Mouse (Mus musculus): ENCODE measurements around the gene Grin1. TPM values are rescaled to one million over a fixed set of nuclear protein-coding genes. Genes with fewer than 3 reads are reported as not detected.

The Grin1 gene
- polyA plus RNA-seq, 1 experiment from 2014 or later, result 2.5 TPM

GRCm38 (mm10) chr2:25286837-25287636 lies 31.9 kb downstream of the Grin1 start:
- H3K4me1 ChIP-seq (ENCODE audit: control insufficient read depth, insufficient read depth, low read length), result no peaks in the 10 kb centered on the region
- H3K27me3 ChIP-seq (ENCODE audit: control insufficient read depth, insufficient read depth, low read length), result peaks cover 45% of the 10 kb centered on the region
- no peaks in the 10 kb centered on the region for H3K9me3 ChIP-seq (ENCODE audit: control insufficient read depth, low read length)
- no peak overlapping the region for H3K27ac ChIP-seq (ENCODE audit: low read depth, low read length)
- H3K4me2 ChIP-seq (ENCODE audit: low read depth), result no peak overlapping the region
- H3K9ac ChIP-seq (ENCODE audit: low read length), result no peak overlapping the region
- 59% methylated on average over 7 of the region's 7 CpGs for WGBS
- H3K4me3 ChIP-seq (ENCODE audit: low read depth, low read length), result no peak overlapping the region
- H3K36me3 ChIP-seq (ENCODE audit: control insufficient read depth, insufficient read depth, low read length), result peaks cover 17% of the 10 kb centered on the region
- no peak for ATAC-seq (ENCODE audit: insufficient read depth, low FRiP score, low TSS enrichment)
- DNase-seq (ENCODE audit: low spot score), result no peak

GRCm38 (mm10) chr2:25286314-25286713 lies 32.7 kb downstream of the Grin1 start:
- no peak for DNase-seq (ENCODE audit: low spot score)
- ATAC-seq (ENCODE audit: insufficient read depth, low FRiP score, low TSS enrichment), result no peak
- Histone ChIP-seq H3K4me1 (ENCODE audit: control insufficient read depth, insufficient read depth, low read length) (no peaks in the 10 kb centered on the region), H3K9me3 (ENCODE audit: control insufficient read depth, low read length) (no peaks in the 10 kb centered on the region), H3K4me3 (ENCODE audit: low read depth, low read length) (no peak overlapping the region), H3K27me3 (ENCODE audit: control insufficient read depth, insufficient read depth, low read length) (peaks cover 37% of the 10 kb centered on the region), H3K4me2 (ENCODE audit: low read depth) (no peak overlapping the region), H3K27ac (ENCODE audit: low read depth, low read length) (no peak overlapping the region), H3K9ac (ENCODE audit: low read length) (no peak overlapping the region), H3K36me3 (ENCODE audit: control insufficient read depth, insufficient read depth, low read length) (peaks cover 17% of the 10 kb centered on the region)
- 93% methylated on average over 1 of the region's 1 CpGs for WGBS

GRCm38 (mm10) chr2:25285551-25285950 lies 33.4 kb downstream of the Grin1 start:
- no peaks in the 10 kb centered on the region for H3K4me1 ChIP-seq (ENCODE audit: control insufficient read depth, insufficient read depth, low read length)
- H3K27ac ChIP-seq (ENCODE audit: low read depth, low read length), result no peak overlapping the region
- H3K4me3 ChIP-seq (ENCODE audit: low read depth, low read length), result no peak overlapping the region
- DNase-seq (ENCODE audit: low spot score), result no peak
- no peaks in the 10 kb centered on the region for H3K9me3 ChIP-seq (ENCODE audit: control insufficient read depth, low read length)
- no peak overlapping the region for H3K4me2 ChIP-seq (ENCODE audit: low read depth)
- peaks cover 23% of the 10 kb centered on the region for H3K36me3 ChIP-seq (ENCODE audit: control insufficient read depth, insufficient read depth, low read length)
- ATAC-seq (ENCODE audit: insufficient read depth, low FRiP score, low TSS enrichment), result no peak
- no peak overlapping the region for H3K9ac ChIP-seq (ENCODE audit: low read length)
- H3K27me3 ChIP-seq (ENCODE audit: control insufficient read depth, insufficient read depth, low read length), result peaks cover 30% of the 10 kb centered on the region
- WGBS, result 94% methylated on average over 2 of the region's 2 CpGs

DNA sequence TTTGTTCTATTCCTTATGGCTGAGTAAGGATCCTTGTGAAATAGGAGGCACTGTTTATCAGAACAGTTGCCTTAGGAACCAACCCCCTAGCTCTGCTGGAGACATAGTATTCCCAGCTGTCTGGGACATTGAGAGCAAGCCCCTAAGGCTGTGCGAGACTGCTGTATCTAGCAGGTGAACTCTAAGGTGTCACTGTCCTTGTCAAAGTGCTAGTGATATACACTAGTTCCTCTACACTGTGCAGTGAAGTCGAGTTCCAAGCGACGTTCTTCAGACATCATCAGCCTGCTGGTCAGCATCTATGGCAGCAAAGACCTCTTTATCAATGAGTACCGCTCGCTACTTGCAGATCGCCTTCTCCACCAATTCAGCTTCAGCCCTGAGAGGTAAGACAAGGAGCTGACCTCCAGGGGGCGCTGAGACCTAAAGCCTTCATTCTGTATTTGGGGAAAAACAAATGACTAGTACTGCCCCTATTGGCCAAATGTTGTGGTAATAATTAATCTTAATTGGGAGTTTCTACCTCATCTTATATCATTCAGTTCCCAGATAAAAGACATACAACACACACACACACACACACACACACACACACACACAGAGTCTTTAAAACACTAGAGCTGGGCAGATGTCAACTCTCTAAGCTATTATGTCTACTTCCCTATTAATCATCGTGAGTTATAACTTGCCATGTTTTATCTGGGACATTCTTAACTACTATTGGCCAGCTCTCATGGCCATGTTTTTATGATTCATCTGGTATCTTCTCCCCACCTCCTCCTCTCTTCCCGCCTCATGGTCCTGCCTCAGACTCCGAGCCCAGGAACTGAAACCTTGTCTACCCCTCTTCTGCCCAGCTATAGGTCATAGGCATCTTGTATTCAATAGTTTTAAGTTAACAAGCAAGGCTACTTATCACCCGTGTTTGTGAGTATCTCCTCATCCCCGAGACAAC lies 39.8 kb downstream of the Grin1 start:
- Histone ChIP-seq H3K4me1 (ENCODE audit: control insufficient read depth, insufficient read depth, low read length) (no peaks in the 10 kb centered on the region), H3K27ac (ENCODE audit: low read depth, low read length) (no peak overlapping the region), H3K27me3 (ENCODE audit: control insufficient read depth, insufficient read depth, low read length) (no peaks in the 10 kb centered on the region), H3K9ac (ENCODE audit: low read length) (no peak overlapping the region), H3K9me3 (ENCODE audit: control insufficient read depth, low read length) (no peaks in the 10 kb centered on the region), H3K4me2 (ENCODE audit: low read depth) (no peak overlapping the region), H3K4me3 (ENCODE audit: low read depth, low read length) (no peak overlapping the region), H3K36me3 (ENCODE audit: control insufficient read depth, insufficient read depth, low read length) (peaks cover 28% of the 10 kb centered on the region)
- WGBS, result 67% methylated on average over 13 of the region's 13 CpGs
- ATAC-seq (ENCODE audit: insufficient read depth, low FRiP score, low TSS enrichment) (no peak), DNase-seq (ENCODE audit: low spot score) (peak; percentile 81)

DNA sequence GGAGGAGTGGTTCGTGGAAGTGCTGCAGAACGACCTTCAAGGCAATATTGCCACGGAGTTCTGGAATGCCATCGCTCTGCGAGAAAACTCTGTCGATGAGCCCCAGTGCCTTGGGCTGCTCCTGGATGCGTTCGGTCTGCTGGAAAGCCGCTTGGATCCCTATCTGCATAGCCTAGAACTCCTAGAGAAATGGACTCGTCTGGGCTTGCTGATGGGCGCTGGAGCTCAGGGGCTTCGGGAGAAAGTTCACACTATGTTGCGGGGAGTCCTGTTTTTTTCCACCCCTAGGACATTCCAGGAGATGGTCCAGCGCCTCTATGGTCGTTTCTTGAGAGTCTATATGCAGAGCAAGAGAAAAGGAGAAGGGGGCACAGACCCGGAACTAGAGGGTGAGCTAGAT lies 46.0 kb downstream of the Grin1 start:
- Histone ChIP-seq H3K4me3 (ENCODE audit: low read depth, low read length) (peak overlapping the region; percentile 87), H3K36me3 (ENCODE audit: control insufficient read depth, insufficient read depth, low read length) (peaks cover 8% of the 10 kb centered on the region), H3K27ac (ENCODE audit: low read depth, low read length) (no peak overlapping the region), H3K4me1 (ENCODE audit: control insufficient read depth, insufficient read depth, low read length) (peaks cover 17% of the 10 kb centered on the region), H3K4me2 (ENCODE audit: low read depth) (peak overlapping the region; percentile 92), H3K9ac (ENCODE audit: low read length) (peak overlapping the region; percentile 70), H3K27me3 (ENCODE audit: control insufficient read depth, insufficient read depth, low read length) (no peaks in the 10 kb centered on the region), H3K9me3 (ENCODE audit: control insufficient read depth, low read length) (no peaks in the 10 kb centered on the region)
- 40% methylated on average over 16 of the region's 16 CpGs for WGBS
- DNase-seq (ENCODE audit: low spot score) (no peak), ATAC-seq (ENCODE audit: insufficient read depth, low FRiP score, low TSS enrichment) (no peak)

- Histone ChIP-seq H3K27ac (ENCODE audit: low read depth, low read length) (peak overlapping the region; percentile 31; the same call in 1 of the 2 replicates), H3K9ac (ENCODE audit: low read length) (peak overlapping the region; percentile 70), H3K36me3 (ENCODE audit: control insufficient read depth, insufficient read depth, low read length) (peaks cover 5% of the 10 kb centered on the region), H3K4me3 (ENCODE audit: low read depth, low read length) (peak overlapping the region; percentile 87), H3K9me3 (ENCODE audit: control insufficient read depth, low read length) (no peaks in the 10 kb centered on the region), H3K4me1 (ENCODE audit: control insufficient read depth, insufficient read depth, low read length) (peaks cover 17% of the 10 kb centered on the region), H3K27me3 (ENCODE audit: control insufficient read depth, insufficient read depth, low read length) (no peaks in the 10 kb centered on the region), H3K4me2 (ENCODE audit: low read depth) (peak overlapping the region; percentile 92)
- WGBS, result under 1% methylated on average over 29 of the region's 29 CpGs
- ATAC-seq (ENCODE audit: insufficient read depth, low FRiP score, low TSS enrichment) (peak; percentile 51), DNase-seq (ENCODE audit: low spot score) (no peak)
These were observed 46.5 kb downstream of the Grin1 start for GRCm38 (mm10) chr2:25272515-25272914.

GRCm38 (mm10) chr2:25271827-25272511 lies 47.0 kb downstream of the Grin1 start, which contains the start of the genes Ssna1 and Anapc2:
Gene Ssna1 (minus strand): TSS chr2:25272438.
Gene Anapc2 (plus strand): TSS chr2:25272478.
- Histone ChIP-seq H3K36me3 (ENCODE audit: control insufficient read depth, insufficient read depth, low read length) (peaks cover 5% of the 10 kb centered on the region), H3K4me3 (ENCODE audit: low read depth, low read length) (peak within 1 kb of the TSS; percentile 87), H3K27ac (ENCODE audit: low read depth, low read length) (peak within 1 kb of the TSS; percentile 31; the same call in 1 of the 2 replicates), H3K4me1 (ENCODE audit: control insufficient read depth, insufficient read depth, low read length) (peaks cover 17% of the 10 kb centered on the region), H3K9me3 (ENCODE audit: control insufficient read depth, low read length) (no peaks in the 10 kb centered on the region), H3K27me3 (ENCODE audit: control insufficient read depth, insufficient read depth, low read length) (no peaks in the 10 kb centered on the region), H3K4me2 (ENCODE audit: low read depth) (peak within 1 kb of the TSS; percentile 92), H3K9ac (ENCODE audit: low read length) (peak within 1 kb of the TSS; percentile 70)
- WGBS, result under 1% methylated on average over 55 of the region's 55 CpGs
- DNase-seq (ENCODE audit: low spot score) (peak; percentile 99), ATAC-seq (ENCODE audit: insufficient read depth, low FRiP score, low TSS enrichment) (peak; percentile 97)

DNA sequence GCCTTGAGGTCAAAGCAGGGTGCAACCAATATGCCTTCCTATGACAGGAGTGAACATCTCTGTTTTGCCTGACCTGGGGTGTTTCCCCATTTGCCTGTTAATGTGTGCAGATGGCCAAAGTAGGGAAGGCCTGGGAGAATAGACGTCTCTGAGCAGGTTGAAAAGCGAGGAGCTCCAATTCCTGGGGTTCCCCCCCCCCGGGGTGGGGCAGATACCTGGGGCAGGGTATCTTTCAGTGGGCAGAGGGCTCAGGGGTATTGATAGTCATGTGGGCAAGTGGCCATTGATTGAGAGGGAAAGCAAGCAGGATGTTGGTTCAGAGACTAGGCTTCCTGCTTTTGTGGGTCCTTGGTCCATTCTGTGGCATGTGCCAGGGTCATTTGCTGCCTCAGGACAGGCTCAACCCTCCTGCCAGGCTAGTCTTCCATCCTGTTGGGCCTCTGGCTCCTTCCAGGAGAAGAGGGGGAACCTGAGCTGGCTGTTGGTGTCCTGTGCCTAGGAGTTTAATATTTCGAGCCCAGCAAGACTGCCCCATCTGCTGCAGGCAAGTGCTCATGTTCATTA lies 51.2 kb downstream of the Grin1 start:
- Histone ChIP-seq H3K36me3 (ENCODE audit: control insufficient read depth, insufficient read depth, low read length) (no peaks in the 10 kb centered on the region), H3K9me3 (ENCODE audit: control insufficient read depth, low read length) (no peaks in the 10 kb centered on the region), H3K4me3 (ENCODE audit: low read depth, low read length) (no peak overlapping the region), H3K4me1 (ENCODE audit: control insufficient read depth, insufficient read depth, low read length) (peaks cover 24% of the 10 kb centered on the region), H3K27me3 (ENCODE audit: control insufficient read depth, insufficient read depth, low read length) (peaks cover 15% of the 10 kb centered on the region), H3K9ac (ENCODE audit: low read length) (no peak overlapping the region), H3K4me2 (ENCODE audit: low read depth) (no peak overlapping the region), H3K27ac (ENCODE audit: low read depth, low read length) (no peak overlapping the region)
- ATAC-seq (ENCODE audit: insufficient read depth, low FRiP score, low TSS enrichment) (no peak), DNase-seq (ENCODE audit: low spot score) (no peak)
- WGBS, result 80% methylated on average over 4 of the region's 4 CpGs
